Mouse (Mus musculus) NIH3T3 (cell line): ENCODE measurements around the gene Oscp1.
"Not testable (repeated sequence)": the region's sequence is repeated elsewhere in the genome, so short reads cannot be mapped to it uniquely, and the experiment has no call there.

Experiments used
- DNase-seq: peaks from one replicate; pipeline ENCODE4 v3.0.0-alpha.2; 2012; ENCODE audit warnings: low read depth

The Oscp1 gene

DNA sequence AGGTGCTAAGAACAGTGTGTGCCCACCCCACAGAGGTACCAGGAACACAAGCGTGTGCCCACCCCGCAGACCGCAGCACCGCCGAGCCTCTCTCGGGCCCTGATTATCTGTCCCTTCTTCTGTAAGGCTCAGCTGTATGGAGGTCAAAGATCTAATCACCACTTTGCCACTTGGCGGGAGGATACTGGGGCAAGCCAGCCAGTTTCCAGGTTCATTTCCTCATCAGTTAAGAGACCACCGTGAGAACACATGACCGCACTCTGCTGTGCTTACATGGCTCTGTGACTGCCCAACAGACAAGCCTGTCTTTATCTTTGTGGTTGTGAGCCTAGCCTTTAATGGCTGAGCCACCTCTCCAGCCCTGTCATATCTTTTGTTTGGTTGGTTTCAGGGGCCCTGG lies 24.7 kb downstream of the Oscp1 start:
- DNase-seq: no peak

DNA sequence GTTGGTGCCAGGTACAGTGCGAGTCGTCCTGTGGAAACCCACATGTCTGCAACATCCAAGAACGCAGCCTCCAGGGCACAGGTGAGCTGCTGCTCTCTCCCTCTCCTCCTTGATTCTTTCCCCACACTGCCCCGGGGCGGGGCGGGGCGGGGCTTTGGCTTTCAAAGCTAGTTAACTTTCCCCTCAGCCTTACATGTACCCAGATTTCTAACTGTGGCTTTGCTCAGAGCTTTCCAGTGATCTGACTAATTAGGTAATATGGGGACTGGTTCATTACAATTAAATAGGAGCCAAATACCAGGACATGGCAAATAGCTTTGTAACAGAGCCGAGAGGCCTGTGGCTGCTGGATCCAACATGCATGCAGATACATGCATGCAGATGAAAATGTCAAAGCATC lies 26.0 kb downstream of the Oscp1 start:
- no peak for DNase-seq

DNA sequence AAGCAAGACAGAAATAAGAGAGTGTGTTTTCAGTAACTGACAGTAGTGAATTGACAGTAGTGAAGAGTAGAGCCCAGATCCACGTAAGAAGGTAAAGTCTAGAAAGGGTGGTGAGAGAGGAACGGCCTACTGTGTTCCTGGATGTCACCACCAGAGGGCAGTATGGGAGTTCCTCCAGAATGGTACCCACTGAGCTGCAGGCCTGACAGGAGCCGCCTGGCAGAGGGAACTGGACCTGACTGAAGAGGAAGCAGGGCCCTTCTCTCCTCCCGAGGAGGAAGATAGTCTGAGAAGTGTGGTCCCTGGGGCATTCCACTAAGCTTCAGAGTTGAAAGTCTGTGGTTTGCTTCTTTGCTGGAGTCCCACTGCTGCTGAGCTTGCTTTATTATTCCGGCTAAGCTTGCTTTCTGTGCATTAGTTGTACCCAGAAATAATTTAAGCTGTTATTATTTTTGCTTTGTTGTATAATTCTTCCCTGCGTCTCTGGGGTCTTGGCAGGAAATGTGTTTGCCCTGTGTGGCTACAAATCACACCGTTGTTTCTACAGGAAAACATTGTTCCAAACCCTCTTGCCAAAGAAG lies 27.7 kb downstream of the Oscp1 start:
- peak; percentile 95 for DNase-seq

DNA sequence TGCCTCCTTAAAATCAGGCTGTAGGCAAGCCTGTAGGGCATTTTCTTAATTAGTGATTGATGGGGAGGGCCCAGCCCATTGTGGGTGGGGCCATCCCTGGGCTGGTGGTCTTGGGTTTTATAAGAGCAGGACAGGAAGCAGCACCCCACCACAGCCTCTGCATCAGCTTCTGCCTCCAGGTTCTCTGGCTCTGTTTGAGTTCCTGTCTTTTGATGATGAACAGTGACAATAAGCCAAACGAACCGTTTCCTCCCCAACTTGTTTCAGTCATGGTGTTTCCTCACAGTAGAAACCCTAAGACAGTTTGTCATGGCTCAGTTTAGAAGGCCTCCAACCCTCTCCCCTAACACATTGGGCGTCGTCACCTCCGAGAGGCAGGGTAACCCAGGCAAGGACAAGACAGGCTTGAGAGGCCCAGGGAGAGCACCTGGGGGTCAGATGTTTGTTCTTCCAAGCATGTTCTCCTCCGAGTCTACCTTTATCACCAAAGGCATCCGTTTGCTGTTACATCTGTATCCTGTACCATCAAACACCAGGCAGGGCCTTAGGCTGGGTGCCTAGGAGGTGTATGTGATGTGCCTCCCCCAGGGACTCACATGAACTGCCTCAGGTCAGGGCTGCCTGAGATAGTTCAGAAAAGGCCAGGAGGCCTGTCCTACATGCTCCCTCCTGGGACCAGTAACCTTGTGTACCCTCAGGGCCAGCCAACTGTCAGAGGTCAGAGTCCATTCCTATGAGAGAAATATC lies 31.9 kb downstream of the Oscp1 start:
- no peak for DNase-seq

DNA sequence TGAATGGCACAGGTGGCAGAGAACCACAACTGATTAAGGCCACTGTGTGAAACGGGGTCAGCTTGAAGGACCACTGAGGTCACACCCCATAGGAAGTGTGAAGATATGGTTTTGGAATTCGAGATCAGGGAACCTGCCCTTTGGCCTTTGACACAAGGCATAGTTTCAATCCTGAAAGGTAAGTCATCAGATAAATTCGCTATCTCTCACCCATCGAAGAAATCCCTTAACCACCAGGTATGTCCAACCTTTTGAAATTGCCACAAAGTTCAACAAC lies 32.4 kb downstream of the Oscp1 start:
- DNase-seq: no peak

DNA sequence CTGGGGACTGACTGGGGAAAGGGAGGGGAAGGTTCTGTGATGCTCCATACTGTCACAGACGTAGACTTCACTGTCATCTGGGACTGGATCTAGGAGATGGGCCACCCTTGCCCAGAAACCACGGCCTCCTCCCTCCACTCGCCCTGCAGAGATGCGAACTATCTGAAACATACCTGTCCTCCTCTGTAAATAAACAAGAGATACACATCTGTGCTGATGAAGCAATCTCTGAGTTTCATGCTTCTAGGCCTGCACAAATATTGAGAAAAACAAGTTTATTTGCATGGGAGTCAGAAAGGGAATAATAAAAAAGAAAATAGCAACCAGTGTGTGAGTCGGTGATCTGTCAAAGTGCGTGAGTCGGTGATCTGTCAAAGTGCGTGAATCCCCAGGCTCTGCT lies 33.5 kb downstream of the Oscp1 start:
- DNase-seq: no peak

DNA sequence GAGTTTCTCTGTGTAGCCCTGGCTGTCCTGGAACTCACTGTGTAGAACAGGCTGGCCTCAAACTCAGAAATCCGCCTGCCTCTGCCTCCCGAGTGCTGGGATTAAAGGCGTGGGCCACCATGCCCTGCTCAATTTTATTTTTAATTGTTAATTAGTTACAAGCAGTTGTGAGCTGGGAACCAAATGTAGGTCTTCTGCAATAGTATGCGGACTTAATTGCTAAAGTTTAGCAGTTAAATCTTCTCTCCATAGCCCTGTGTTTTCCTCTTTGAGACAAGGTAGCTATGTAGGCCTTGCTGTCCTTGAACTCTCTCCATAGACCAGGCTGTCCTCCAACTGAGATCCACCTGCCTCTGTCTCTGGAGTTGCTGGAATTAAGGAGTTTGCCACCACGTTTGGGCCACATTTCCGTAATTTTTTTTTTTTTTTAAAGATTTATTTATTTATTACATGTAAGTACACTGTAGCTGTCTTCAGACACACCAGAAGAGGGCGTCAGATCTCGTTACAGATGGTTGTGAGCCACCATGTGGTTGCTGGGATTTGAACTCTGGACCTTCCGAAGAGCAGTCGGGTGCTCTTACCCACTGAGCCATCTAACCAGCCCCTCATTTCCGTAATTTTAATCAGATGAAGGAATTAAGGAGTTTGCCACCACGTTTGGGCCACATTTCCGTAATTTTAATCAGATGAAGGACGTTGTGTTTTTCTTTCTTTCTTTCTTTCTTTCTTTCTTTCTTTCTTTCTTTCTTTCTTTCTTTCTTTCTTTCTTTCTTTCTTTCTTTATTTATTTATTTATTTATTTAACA lies 37.5 kb downstream of the Oscp1 start:
- not testable (repeated sequence) for DNase-seq

DNA sequence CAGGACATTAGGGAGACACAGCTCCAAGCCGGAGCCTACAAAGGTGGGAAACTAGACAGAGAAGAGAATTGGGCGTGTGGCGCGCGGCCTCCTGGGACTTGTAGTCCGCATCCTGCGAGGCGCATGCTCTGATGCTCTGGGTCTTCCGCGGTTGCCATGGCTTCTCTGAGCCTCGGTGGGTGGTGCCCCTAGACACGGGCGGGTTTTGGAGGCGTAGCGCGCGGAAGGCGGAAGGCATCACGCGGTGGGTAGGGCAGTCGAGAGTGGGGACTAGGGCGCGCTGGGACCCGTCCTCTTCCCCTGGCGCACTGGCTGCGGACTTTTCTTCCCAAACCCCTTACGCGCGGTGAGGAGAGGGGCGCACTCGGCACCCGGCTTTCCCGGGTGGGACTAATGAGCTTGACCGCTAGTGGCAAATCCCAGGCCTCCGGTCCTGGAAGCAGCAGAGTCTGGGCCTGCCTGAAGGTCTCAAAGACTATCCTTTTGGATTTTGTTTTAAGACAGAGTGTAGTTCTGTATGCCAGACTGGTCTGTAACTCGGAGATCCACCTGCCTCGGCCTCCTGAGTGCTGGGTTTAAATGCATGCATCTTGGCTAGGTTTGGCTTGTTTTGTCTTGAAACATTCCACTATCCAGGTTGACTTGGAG lies 38.2 kb downstream of the Oscp1 start, which contains the start of gene Lsm10:
Gene Lsm10 (plus strand): TSS at position 160 of the 648 bp plus-strand sequence.
- peak; percentile 99 for DNase-seq

DNA sequence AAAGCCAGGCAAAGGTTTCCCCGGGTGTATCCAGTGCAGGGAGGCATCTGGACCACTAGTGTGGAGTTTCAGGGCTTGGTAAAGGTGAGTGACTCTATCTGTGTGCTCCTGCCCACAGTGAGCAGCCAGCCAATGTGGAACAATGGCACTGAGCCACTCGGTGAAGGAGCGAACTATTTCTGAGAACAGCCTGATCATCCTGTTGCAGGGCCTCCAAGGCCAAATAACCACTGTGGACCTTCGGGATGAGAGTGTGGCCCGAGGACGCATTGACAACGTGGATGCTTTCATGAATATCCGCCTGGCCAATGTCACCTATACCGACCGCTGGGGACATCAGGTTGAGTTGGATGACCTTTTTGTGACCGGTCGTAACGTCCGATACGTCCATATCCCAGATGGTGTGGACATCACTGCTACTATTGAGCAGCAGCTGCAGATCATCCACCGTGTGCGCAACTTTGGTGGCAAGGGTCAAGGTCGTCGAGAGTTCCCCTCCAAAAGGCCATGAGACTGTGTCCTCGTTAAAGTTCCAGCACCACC lies 39.4 kb downstream of the Oscp1 start:
- DNase-seq: no peak

DNA sequence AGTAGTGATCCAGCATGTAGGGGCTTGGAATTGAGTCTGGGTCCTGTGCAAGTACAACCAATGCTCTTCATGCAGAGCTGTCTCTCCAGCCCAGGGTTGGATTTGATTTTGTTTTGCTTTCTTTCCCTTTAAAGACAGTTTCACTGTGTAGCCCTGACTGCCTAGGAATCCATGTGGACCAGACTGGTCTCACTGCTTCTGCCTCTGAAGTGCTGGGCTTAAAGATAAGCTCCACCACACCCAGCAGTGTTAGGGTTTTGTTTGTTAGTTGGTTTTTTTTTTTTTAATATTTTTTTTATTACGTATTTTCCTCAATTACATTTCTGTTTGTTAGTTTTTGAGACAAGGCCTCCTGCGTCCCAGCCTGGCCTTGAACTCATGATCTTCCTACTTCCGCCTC lies 41.0 kb downstream of the Oscp1 start:
- DNase-seq: no peak

DNA sequence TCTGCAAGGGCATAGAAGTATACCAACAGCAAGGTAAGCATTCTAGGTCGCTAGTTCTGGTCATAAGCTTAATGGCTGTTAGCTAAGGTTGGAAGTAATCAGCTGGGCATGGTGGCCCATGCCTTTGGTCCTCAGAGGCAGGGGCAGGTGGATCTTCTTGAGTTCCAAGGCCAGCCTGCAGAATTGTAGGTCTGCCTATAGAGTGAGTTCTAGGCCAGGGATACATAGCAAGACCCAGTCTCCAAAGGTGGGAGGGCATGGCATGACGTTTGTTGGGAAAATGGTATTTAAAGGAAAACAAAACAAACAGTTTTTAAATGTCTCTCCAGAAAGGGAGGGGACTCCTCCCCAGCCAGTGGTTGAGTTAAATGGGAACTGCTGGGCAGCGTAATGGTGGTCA lies 42.4 kb downstream of the Oscp1 start:
- no peak for DNase-seq

DNA sequence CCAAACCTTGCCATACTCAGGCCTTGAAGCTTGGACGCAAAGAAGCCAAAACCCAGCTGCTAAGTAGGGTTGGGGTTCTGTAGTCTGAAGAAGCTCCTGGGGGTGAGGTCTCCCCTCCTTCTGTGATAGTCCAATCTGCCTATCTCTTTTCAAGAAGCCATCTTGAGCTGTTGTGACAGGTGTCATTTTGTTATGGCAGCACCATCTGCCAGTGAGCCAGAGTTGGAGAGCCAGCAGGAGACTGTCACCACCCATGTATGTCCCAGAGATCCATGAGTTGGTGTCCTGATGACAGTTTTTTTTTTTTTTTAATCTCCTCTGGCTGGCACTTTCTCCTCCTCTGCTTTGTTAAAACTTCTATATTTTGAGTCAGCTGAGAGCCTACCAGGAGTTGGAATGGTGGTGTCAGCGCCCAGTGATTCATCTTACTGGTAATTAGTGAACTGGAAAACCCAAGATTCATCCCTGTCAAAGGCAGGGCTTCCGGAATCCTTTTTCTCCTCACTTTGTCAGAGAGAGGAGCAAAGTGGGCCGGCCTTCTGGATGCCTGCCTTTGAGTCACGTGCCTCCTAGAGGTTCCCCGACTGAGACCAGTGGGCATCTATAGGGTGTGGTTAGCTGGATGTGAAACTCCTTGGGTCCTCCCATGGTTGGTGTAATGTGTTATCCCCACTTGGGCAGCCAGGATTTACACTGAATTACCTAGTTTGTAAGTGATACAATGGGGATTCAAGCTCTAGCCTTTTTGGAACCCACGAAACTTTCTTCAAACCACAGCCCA lies 43.9 kb downstream of the Oscp1 start:
- DNase-seq: peak; percentile 89

DNA sequence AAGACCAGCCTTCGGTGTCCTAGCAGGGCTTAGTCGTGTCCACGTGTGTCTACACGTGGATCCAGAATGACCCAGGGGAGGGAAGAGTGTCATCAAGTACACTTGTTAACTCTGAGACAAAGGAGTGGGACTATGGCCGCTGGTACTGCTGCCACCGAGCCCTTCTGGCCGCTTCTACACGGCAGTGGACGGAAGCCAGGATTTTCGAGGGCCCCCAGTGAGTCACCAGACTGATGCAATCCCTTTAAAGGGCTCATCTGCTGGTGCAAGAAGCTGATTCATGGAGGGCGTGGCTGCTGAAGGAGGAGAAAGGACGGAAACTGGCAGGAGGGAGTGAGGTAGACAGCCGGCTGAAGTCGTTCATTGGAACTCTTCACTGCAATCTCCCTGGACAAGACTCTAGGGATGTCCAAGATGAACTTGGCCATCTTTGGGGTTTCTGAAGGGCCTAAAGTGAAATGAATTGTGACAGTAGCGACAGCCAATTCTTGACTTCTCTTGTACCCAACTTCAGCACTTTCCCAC lies 44.8 kb downstream of the Oscp1 start:
- peak; percentile 99 for DNase-seq

DNA sequence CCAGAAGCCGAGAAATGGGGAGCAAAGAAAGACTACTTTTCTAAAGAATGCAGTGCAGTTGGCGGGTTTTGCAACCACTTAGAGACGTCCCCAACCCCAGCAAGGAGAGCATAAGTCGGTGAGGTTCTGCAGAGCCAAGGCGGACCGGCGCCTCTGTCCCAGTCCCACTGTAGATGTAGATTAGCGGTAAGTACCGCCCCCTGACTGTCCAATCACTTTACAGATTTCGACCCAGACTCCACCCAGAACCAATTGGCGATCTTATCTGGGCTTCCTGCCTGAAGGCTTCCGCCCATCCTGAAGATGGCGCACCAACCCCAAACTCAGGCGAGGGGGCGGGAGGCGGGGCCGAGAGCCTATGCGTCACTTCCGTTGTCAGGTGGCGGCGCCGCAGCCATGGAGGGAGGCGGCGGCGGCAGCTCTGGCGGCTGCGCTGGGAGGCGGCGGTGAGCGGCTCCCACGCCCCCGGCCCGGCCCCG lies 45.3 kb downstream of the Oscp1 start, which contains the start of gene Stk40:
Gene Stk40 (plus strand): TSS at position 368 of the 479 bp plus-strand sequence.
- DNase-seq: peak; percentile 100

DNA sequence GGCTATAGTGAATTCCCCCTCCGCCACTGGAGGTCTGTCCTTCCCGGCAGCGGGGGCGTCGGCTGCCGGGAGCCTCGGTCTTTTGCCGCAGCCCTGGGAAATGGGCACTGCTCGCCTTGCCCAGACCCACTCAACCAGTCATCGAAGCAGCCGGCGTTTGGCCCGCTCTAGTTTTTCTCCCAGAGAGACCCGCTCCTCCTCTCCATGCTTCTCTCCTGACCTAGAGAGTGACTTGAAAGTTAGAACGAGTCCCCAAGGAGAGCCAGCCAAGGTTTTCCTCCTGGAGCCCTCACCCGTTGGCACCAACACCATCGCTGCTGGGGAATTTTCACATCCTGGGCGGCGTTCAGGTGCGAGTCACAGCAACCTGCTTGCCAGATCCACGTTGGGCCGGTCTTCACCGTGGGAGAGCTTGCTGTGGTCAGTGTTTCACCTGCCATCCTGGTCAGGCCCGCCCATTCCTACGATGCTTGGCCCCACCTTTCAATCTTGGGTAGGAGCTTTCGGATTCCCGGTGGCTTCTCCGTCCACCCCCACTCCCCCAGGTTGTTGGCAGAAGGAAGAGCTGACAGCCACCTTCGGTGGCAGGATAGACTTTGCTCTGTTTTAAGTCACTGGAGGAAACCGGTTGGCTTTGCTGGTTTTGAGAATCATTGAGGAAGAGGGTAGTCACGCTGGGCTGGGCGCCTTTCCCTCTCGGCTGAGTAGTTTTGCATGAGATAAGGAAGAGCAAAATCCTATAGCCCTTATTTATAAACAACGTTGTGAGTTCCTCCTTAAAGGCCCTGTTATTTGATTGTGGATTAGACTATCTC lies 46.1 kb downstream of the Oscp1 start:
- DNase-seq: peak; percentile 47

DNA sequence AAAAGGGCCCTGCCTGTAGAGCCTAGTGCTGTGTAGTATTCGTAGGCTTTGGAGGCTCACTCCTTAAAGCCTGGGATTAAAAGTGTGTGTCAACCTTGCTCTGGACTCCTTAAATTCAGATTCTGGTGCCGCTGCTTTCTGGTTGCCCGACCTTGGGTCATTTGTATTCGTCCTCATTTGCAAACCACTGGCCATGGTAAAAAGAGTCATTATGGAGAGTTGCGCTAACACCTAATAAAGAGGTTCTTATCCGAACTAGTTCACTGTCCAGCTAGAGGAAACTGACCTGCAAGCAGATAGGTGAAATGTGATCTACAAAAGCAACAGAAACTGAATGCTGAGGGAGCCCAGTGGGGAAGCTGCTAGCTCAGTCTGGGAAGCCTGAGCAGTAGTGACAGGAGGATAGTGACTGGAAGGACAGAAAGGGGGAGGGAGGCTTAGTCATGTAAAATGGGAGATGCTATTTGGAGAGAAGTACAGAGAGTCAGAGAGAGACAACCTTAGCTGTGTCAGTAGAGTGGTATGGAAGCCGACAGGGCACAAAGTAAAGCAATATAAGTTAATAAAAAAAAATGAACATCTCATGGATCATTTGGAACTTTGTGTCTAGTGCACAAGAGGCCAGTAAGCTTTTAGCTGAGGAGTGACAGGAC lies 46.9 kb downstream of the Oscp1 start:
- DNase-seq: no peak

DNA sequence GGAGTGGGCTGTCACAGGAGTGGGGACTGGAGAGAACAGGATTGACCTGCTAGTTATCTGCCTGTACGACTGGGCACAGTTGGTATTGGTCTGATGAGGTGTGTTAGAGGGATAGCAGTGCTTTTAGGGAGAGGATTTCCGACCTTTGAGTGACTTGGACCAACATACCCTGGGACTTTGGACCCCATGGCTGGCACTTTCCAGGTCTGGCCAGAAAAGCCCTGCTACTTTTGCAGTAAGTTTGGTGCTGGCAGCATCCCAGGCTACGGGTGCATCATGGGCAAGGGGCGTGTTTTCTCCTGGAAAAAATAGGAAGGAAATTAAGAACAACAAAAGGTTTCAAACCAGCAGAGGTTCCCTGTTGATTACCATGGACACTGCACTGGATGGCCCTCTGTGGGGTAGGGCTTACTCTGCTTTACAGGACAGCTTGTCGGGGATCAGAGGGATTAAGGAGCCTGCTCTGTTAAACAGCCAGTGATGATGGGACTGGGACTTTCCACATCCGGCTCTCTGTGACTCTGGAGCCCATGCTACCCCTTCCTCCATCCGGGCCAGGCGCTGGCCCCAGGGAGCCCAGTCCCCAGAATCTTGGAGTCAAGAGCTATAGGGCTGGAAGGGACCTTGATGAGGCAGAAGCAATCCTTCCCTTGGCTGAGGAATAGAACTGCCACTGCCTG lies 49.8 kb downstream of the Oscp1 start:
- DNase-seq: peak; percentile 33

DNA sequence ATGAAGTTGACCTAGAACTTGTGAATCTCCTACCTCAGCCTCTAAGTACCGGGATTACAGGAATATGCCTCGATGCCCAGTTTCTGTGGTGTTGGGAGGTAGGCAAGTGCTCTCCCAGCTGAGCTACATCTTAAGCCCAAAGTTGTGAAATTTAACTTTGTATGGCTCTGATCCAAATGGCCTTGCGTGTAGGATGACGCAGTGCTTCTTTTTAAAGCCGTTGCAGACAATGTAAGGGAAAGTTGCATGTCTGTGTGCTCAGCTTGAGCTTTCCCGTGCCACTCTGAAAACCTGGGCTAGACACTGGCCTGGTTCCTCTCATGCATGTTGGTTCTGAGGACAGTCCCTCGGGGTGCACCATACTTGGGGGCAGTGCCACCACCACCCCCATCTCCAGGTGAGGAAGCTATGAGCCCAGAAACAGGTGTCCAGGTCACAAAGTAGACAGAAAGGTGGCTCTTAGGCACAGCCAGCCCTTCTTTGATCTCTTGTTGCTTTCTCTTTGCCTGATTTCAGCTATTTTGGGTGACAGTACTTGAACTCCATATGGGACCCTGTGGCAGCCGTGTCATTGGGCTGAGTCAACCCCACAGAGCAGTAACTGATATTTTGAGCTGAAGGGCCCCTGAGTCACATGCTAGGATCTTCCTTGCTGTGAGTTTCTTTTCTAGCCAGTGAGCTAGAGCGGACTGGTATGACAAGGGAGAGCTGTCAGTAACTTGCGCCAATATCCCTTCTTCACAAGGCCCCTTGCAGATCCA lies 51.4 kb downstream of the Oscp1 start:
- peak; percentile 93 for DNase-seq
